Mouse (Mus musculus) neural tube, embryonic 15.5 days (tissue): ENCODE results near the gene BC017158. TPM values are rescaled to one million over a fixed set of nuclear protein-coding genes. Genes with fewer than 3 reads are reported as not detected.

ENCODE experiments used
- ATAC-seq: fragments of 200-750 bp; cut with Nextera tagmentation; 2 replicates; pipeline ENCODE4 v1.8.0; 2017; ENCODE audit warnings: mild to moderate bottlenecking, moderate TSS enrichment, moderate library complexity; ENCODE audit not compliant: low FRiP score
- H3K27ac ChIP-seq: fragments of 300-500 bp; sonication (generic); replicated peaks from 2 replicates; pipeline ENCODE4 v1.5.1; 2015; ENCODE audit warnings: mild to moderate bottlenecking, inconsistent platforms
- H3K27me3 ChIP-seq: fragments of 300-500 bp; sonication (generic); replicated peaks from 2 replicates; pipeline ENCODE4 v1.6.1; 2015; ENCODE audit warnings: inconsistent platforms
- H3K36me3 ChIP-seq: fragments of 300-500 bp; sonication (generic); 2 replicates; pipeline ENCODE4 v1.6.1; 2015; ENCODE audit warnings: inconsistent platforms
- H3K4me1 ChIP-seq: fragments of 300-500 bp; sonication (generic); 2 replicates; pipeline ENCODE4 v1.6.1; 2015; ENCODE audit warnings: inconsistent platforms
- H3K4me2 ChIP-seq: fragments of 300-500 bp; sonication (generic); 2 replicates; pipeline ENCODE4 v1.6.1; 2015; ENCODE audit warnings: inconsistent platforms, mild to moderate bottlenecking, moderate library complexity
- H3K4me3 ChIP-seq: fragments of 300-500 bp; sonication (generic); replicated peaks from 2 replicates; pipeline ENCODE4 v1.5.1; 2015; ENCODE audit warnings: mild to moderate bottlenecking, inconsistent platforms
- H3K9ac ChIP-seq: fragments of 300-500 bp; sonication (generic); replicated peaks from 2 replicates; pipeline ENCODE4 v1.6.1; 2015; ENCODE audit warnings: mild to moderate bottlenecking, inconsistent platforms
- H3K9me3 ChIP-seq: fragments of 300-500 bp; sonication (generic); replicated peaks from 2 replicates; pipeline ENCODE4 v1.6.1; 2016; ENCODE audit warnings: inconsistent platforms
- WGBS: fragments of 180-500 bp; shearing (Covaris S2); methylation state at CpG from one replicate; pipeline ENCODE4 v1.1.7; 2015; ENCODE audit warnings: mixed read lengths; 5-methylcytosine and 5-hydroxymethylcytosine counted together
- polyA plus RNA-seq: library from polyadenylated mRNA; unstranded; fragments of >200 nt; fragmentation: Nextera tagmentation; extraction: Ambion mirVana; gene quantifications from 2 replicates; pipeline ENCODE4 v1.2.1, GENCODE M21; 2015

Gene BC017158
- polyA plus RNA-seq, 1 experiment from 2014 or later: 22.7 TPM

GRCm38 (mm10) chr7:128254978-128255377 is 43.0 kb downstream of the BC017158 start:
- no peak for ATAC-seq
- no peaks in the 10 kb centered on the region for H3K9me3 ChIP-seq
- H3K9ac ChIP-seq: no peak overlapping the region

GRCm38 (mm10) chr7:128252609-128253008 is 45.4 kb downstream of the BC017158 start:
- Histone ChIP-seq H3K4me1 (peaks cover 18% of the 10 kb centered on the region), H3K9ac (peak overlapping the region; percentile 43), H3K27ac (no peak overlapping the region), H3K36me3 (no peaks in the 10 kb centered on the region), H3K9me3 (no peaks in the 10 kb centered on the region), H3K4me3 (peak overlapping the region; percentile 42), H3K4me2 (peak overlapping the region; percentile 70), H3K27me3 (0 out of 2 replicates have a peak, but pooled peaks cover 2% of the 10 kb centered on the region)
- 7% methylated on average over 24 of the region's 24 CpGs for WGBS
- peak; percentile 76 for ATAC-seq

More at GRCm38 (mm10) chr7:128254978-128255377, 43.0 kb downstream of the BC017158 start:
- H3K4me3 ChIP-seq: no peak overlapping the region
- H3K4me1 ChIP-seq: peaks cover 18% of the 10 kb centered on the region
- no peak overlapping the region for H3K27ac ChIP-seq
- 0 out of 2 replicates have a peak, but pooled peaks cover 2% of the 10 kb centered on the region for H3K27me3 ChIP-seq
- 67% methylated on average over 2 of the region's 2 CpGs for WGBS
- no peaks in the 10 kb centered on the region for H3K36me3 ChIP-seq
- no peak overlapping the region for H3K4me2 ChIP-seq

- no peak overlapping the region for H3K27ac ChIP-seq
- H3K4me1 ChIP-seq: peaks cover 22% of the 10 kb centered on the region
- WGBS: 44% methylated on average over 12 of the region's 12 CpGs
- ATAC-seq: no peak
- H3K4me3 ChIP-seq: peak overlapping the region; percentile 42
- no peaks in the 10 kb centered on the region for H3K36me3 ChIP-seq
- H3K9me3 ChIP-seq: no peaks in the 10 kb centered on the region
- peak overlapping the region; percentile 70 for H3K4me2 ChIP-seq
- 0 out of 2 replicates have a peak, but pooled peaks cover 2% of the 10 kb centered on the region for H3K27me3 ChIP-seq
- H3K9ac ChIP-seq: peak overlapping the region; percentile 43; the same call in 1 of the 2 replicates
These were observed 46.0 kb downstream of the BC017158 start for GRCm38 (mm10) chr7:128251946-128252345.

- no peak overlapping the region for H3K4me2 ChIP-seq
- H3K27ac ChIP-seq: no peak overlapping the region
- H3K4me3 ChIP-seq: no peak overlapping the region
- H3K9me3 ChIP-seq: no peaks in the 10 kb centered on the region
- 88% methylated on average over 5 of the region's 5 CpGs for WGBS
- 0 out of 2 replicates have a peak, but pooled peaks cover 2% of the 10 kb centered on the region for H3K27me3 ChIP-seq
- H3K4me1 ChIP-seq: peaks cover 37% of the 10 kb centered on the region
- no peak overlapping the region for H3K9ac ChIP-seq
- ATAC-seq: no peak
- H3K36me3 ChIP-seq: peaks cover 2% of the 10 kb centered on the region; the same call in 1 of the 2 replicates
These were observed 48.0 kb downstream of the BC017158 start for GRCm38 (mm10) chr7:128249998-128250397.

- peaks cover 12% of the 10 kb centered on the region for H3K36me3 ChIP-seq
- H3K4me1 ChIP-seq: peaks cover 37% of the 10 kb centered on the region
- no peak for ATAC-seq
- H3K27me3 ChIP-seq: 0 out of 2 replicates have a peak, but pooled peaks cover 2% of the 10 kb centered on the region
- H3K4me2 ChIP-seq: peak overlapping the region; percentile 59
- WGBS: 84% methylated on average over 10 of the region's 10 CpGs
- H3K9me3 ChIP-seq: no peaks in the 10 kb centered on the region
- H3K4me3 ChIP-seq: peak overlapping the region; percentile 45; the same call in 1 of the 2 replicates
- no peak overlapping the region for H3K27ac ChIP-seq
- no peak overlapping the region for H3K9ac ChIP-seq
These were observed 49.6 kb downstream of the BC017158 start for GRCm38 (mm10) chr7:128248081-128249042.

GRCm38 (mm10) chr7:128247443-128247842 is 50.5 kb downstream of the BC017158 start:
- H3K27ac ChIP-seq: peak overlapping the region; percentile 84
- H3K9me3 ChIP-seq: no peaks in the 10 kb centered on the region
- peak overlapping the region; percentile 65 for H3K9ac ChIP-seq
- 0 out of 2 replicates have a peak, but pooled peaks cover 2% of the 10 kb centered on the region for H3K27me3 ChIP-seq
- ATAC-seq: peak; percentile 77
- peak overlapping the region; percentile 45 for H3K4me3 ChIP-seq
- H3K4me2 ChIP-seq: peak overlapping the region; percentile 59
- WGBS: 2% methylated on average over 13 of the region's 13 CpGs
- H3K36me3 ChIP-seq: peaks cover 21% of the 10 kb centered on the region
- H3K4me1 ChIP-seq: peaks cover 29% of the 10 kb centered on the region

- Histone ChIP-seq H3K9me3 (no peaks in the 10 kb centered on the region), H3K9ac (peak within 1 kb of the TSS; percentile 65), H3K4me1 (peaks cover 22% of the 10 kb centered on the region), H3K4me2 (peak within 1 kb of the TSS; percentile 59), H3K27me3 (no peaks in the 10 kb centered on the region), H3K36me3 (peaks cover 28% of the 10 kb centered on the region), H3K4me3 (peak within 1 kb of the TSS; percentile 45), H3K27ac (peak within 1 kb of the TSS; percentile 84)
- peak; percentile 62 for ATAC-seq
- WGBS: 3% methylated on average over 28 of the region's 30 CpGs
These were observed 51.2 kb downstream of the BC017158 start, which contains the start of gene Tgfb1i1 for GRCm38 (mm10) chr7:128246496-128247391. Gene Tgfb1i1 (plus strand): TSS chr7:128246812.

GRCm38 (mm10) chr7:128245547-128245946 is 52.4 kb downstream of the BC017158 start:
- Histone ChIP-seq H3K36me3 (peaks cover 40% of the 10 kb centered on the region), H3K4me2 (peak overlapping the region; percentile 59; the same call in 1 of the 2 replicates), H3K9ac (0 out of 2 replicates have a peak overlapping the region, but pooled peaks have one; percentile 1), H3K4me3 (no peak overlapping the region), H3K4me1 (peaks cover 23% of the 10 kb centered on the region), H3K9me3 (no peaks in the 10 kb centered on the region), H3K27ac (no peak overlapping the region), H3K27me3 (no peaks in the 10 kb centered on the region)
- ATAC-seq: no peak
- WGBS: 88% methylated on average over 4 of the region's 4 CpGs

GRCm38 (mm10) chr7:128244410-128245025 is 53.5 kb downstream of the BC017158 start:
- no peaks in the 10 kb centered on the region for H3K9me3 ChIP-seq
- H3K4me1 ChIP-seq: peaks cover 30% of the 10 kb centered on the region
- H3K4me2 ChIP-seq: no peak overlapping the region
- H3K27ac ChIP-seq: no peak overlapping the region
- WGBS: 86% methylated on average over 18 of the region's 18 CpGs
- peaks cover 45% of the 10 kb centered on the region for H3K36me3 ChIP-seq
- no peak overlapping the region for H3K9ac ChIP-seq
- H3K27me3 ChIP-seq: no peaks in the 10 kb centered on the region
- no peak overlapping the region for H3K4me3 ChIP-seq
- ATAC-seq: no peak

GRCm38 (mm10) chr7:128243921-128244320 is 54.0 kb downstream of the BC017158 start:
- no peak overlapping the region for H3K9ac ChIP-seq

More at GRCm38 (mm10) chr7:128243921-128244320, 54.0 kb downstream of the BC017158 start:
- Histone ChIP-seq H3K4me3 (no peak overlapping the region), H3K27me3 (no peaks in the 10 kb centered on the region), H3K4me2 (no peak overlapping the region), H3K4me1 (peaks cover 36% of the 10 kb centered on the region), H3K9me3 (no peaks in the 10 kb centered on the region), H3K36me3 (peaks cover 45% of the 10 kb centered on the region), H3K27ac (no peak overlapping the region)
- no peak for ATAC-seq
- 63% methylated on average over 10 of the region's 10 CpGs for WGBS
